Mouse (Mus musculus) layer of hippocampus, adult 9-11 months (tissue): Measurements from ENCODE around the gene Mrpl43.

Experiments
- DNase-seq: peaks from one replicate; pipeline ENCODE4 v3.0.0; 2022

The Mrpl43 gene

GRCm38 (mm10) chr19:45028746-45029145 lies 22.5 kb upstream of the Mrpl43 start:
- DNase-seq, result no peak

DNA sequence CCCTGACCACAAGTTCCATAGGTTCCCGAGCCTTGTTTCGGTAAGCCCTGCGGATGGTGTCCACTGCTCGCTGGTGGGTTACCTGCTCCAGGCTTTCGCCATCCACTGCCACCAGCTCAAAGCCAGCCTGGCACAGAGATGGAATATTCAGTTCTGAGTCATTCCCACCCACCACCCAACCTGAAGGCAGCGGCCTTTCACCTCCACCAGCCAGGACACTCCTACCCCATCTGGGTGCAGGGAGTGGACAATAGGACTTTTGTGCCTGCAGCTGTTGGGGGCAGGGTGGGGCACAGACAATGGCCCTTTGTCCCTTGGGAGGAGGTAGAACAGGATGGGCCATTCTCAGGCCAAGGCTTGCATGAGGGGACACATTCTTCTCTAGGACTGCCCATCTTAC lies 21.6 kb upstream of the Mrpl43 start:
- peak; percentile 76 for DNase-seq

DNA sequence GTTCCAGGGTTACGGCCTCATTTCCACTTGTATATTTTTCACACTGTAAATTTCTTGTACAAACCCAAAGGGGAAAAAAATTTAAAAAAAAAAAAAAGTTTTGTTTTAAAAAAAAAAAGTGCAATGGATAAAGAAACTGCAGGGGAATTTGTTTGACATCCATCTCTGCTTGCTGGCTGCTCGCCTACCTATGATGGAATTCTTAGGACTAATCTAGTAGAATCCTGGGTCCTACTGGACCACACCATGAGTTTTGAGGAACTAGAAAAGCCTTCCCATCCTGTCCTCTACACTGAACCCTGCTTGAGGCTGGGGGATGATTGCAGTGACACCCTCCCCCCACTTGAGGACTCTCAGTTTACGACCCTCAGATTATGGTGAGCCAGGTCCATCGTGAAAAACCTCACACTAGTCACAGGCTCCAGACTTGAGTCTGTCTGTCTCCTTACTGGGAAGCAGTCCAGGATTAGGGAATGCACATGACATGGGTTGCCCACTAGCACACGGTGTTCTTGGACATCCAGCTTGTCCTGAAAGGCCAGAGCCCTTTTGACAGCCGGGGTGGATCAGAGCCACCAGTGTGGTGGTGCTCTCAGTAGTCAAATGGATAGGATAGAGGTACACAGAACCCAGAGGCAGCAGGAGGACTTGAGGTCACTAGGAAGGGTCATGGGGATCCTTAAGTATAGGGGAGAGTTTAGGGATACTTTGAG lies 20.9 kb upstream of the Mrpl43 start:
- peak; percentile 31 for DNase-seq

DNA sequence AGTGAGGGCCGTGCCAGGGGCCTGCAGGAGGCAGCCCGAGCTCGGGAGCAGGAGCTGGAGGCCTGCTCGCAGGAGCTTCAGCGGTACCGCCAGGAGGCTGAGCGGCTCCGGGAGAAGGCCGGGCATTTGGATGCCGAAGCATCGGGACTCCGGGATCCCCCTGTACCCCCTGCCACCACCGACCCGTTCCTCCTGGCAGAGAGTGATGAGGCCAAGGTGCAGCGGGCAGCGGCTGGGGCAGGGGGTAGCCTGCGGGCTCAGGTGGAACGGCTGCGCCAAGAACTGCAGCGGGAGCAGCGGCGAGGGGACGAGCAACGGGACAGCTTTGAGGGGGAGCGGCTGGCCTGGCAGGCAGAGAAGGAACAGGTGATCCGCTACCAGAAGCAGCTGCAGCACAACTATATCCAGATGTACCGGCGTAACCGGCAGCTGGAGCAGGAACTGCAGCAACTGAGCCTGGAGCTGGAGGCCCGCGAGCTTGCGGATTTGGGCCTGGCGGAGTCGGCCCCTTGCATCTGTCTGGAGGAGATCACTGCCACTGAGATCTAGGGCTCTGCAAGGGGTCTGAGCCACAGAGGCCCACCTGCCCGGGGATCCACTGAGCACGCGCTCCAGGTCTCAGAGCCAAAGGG lies 19.8 kb upstream of the Mrpl43 start:
- DNase-seq, result no peak

- DNase-seq, result no peak
Observed at GRCm38 (mm10) chr19:45024775-45025174, 18.5 kb upstream of the Mrpl43 start.

DNA sequence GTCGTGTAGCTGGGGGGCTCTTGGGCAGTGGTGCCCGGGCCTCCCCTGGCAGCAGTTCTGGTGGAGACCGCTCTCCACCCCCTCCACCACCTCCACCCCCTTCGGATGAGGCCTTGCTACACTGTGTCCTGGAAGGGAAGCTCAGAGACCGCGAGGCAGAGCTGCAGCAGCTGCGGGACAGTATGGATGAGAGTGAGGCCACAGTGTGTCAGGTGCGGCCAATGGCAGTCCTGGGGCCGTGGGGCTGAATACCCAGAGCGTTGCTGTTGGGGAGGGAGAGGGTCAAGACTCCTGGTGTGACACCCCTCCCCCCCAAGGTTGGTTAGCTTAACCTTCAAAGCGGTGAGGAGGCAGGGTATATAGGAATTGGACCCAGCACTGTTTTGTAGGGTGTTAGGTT lies 17.8 kb upstream of the Mrpl43 start:
- DNase-seq, result no peak

GRCm38 (mm10) chr19:45021362-45021761 lies 15.1 kb upstream of the Mrpl43 start:
- DNase-seq, result no peak

GRCm38 (mm10) chr19:45020348-45020747 lies 14.1 kb upstream of the Mrpl43 start:
- DNase-seq, result no peak

GRCm38 (mm10) chr19:45018351-45018831 lies 12.1 kb upstream of the Mrpl43 start:
- no peak for DNase-seq

DNA sequence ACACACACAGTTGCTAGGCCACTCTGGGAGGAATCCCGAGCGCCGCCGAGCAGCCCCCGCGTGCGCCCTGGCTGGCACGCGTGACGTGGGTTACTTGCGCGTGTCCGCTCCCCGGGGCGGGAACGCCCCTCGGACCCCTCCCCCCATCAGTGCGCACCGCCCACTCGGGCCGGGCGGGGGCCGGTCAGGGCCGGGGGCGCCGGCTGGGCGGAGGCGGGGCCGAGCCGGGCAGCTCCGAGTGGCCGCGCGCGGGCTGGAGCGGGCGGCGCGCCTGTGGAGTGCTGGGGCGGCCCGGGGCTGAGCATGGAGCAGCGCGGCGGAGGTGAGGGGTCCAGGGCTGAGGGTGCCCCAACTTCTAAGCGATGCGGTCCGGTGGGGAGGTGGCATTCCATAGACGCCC lies 11.7 kb upstream of the Mrpl43 start:
- DNase-seq, result peak; percentile 88

DNA sequence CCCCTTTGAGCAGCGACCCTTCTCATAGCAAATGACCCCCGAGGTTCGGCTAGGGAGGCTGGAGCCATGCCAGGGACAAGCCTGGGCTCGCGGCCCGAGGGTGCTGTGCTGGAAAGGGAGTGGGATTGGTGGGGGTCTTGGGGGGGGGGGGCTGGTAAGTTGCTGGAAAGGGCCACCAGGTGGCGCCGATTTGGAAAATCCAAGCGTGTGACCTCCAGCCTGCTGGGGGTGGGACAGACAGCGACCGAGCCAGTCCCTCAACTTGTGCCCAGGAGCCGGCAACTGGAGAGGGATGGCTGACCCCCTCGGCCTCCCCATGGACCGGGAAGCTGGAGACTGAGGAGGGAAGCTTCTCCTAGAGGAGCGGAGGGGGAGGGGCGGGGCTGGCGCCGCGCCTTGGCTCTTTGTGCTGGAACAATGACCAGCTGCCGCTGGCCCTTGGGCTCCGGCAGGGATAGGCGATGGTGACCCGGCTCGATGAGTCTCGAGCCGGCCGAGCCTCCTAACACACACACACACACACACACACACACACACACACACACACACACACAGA lies 11.1 kb upstream of the Mrpl43 start:
- peak; percentile 87 for DNase-seq

- peak; percentile 82 for DNase-seq
Observed at GRCm38 (mm10) chr19:45016341-45017215, 10.3 kb upstream of the Mrpl43 start.

DNA sequence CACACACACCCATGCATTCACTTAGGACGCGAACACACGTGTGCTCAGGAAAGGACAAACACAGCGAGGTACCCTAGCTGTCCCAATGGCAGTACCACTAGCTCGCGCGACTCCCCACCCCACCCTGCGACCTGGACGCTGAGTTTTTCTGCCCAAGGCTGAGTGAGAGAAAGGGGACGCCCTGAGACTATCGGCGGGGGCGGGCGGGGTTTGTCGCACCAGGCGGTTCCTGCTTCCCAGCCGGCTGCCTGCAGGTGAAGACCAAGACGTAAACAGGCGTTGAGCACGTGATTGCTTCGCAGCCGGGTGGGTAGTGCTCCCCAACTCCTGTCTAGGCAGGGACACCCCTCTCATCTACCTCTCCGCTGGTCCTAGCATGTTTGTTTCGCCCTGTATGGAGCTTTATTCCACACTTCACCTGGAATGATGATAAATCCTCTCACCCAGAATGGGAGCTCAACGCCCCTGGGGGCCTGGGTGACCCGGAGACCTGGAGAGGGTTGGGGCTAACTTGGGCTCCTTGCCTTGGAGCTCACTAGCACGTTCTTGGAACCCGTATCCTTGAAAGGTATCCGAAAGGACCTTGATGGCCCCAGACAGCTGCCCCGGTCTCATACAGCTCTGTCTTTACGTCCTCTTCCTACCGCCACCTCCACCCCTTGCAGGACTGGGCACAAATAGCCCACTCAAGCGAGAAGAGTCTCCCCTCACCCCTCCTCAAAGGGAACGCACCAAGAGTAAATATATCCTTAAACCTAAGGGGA lies 9.5 kb upstream of the Mrpl43 start:
- DNase-seq, result no peak

DNA sequence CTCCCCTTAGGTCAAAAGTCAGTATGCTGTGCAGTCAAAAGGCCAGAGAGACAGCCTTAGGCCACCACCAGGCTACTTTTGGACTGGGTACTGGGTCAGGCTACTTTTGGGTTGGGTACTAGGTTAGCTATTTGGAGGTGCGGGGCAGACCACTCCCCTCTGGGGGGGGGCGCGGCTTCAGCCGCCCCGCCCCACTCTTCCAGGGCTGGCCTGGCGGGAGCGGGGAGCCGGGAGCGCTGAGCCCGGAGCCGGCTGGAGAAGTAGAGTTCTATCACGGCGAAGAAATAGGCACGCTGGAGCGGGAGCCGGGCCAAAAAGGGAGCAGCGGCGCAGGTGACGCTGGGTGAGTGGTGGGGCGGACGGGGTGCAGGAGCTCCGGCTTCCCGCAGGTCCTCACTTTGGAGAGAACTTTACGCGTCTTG lies 8.8 kb upstream of the Mrpl43 start:
- no peak for DNase-seq

DNA sequence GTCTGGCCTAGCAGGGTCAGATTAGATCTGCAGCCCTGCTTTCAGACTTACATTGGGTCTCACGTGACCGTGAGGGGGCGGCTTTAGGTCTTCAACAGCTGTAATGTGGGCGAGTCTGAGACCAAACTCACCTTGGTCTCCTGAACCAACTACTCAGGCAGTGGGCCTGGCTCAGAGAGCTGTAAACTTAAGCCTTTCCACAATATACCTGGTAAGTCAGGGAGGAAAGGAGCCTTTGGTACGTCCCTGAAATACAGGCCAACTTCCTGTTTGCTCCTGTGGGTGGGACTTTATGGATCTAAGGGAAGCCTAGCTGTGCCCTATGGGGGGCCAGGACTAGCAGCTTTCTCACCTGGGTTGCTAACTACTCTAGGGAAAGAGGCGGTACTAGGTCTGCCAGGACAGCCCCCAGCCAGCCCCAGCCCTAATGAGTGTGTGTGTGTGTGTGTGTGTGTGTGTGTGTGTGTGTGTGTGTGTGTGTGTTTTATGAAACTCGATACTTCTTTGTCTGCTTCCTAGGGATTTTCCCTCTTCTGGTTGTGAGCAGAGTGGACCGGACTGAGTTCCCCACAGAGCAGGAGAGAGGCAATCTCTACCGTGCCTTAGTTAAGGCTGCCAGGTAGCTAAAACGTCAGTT lies 8.2 kb upstream of the Mrpl43 start, which contains the start of gene Lzts2:
Lzts2 (plus strand) TSS at position 80 of the 637 bp plus-strand sequence.
- DNase-seq, result no peak

GRCm38 (mm10) chr19:45013581-45014225 lies 7.5 kb upstream of the Mrpl43 start:
- DNase-seq, result no peak

DNA sequence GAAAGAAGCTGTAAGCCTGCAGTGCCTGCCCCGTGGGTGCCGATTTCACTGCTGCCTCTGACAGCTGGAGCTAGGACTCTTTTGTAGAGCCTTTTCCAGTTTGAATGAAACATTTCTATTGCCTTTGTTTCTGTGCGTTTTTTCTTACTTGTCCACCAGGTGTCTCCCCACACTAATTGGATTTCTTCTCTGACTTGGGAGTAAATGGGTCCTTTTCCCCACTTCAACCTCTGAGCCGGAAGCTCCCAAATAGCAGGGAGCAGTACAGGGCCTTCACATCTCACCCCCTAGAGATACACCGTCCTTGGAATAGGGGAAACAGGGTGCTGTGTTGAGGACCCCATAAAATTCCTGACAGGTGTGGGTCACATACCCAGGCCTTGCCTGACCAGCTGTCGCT lies 6.4 kb upstream of the Mrpl43 start:
- no peak for DNase-seq

DNA sequence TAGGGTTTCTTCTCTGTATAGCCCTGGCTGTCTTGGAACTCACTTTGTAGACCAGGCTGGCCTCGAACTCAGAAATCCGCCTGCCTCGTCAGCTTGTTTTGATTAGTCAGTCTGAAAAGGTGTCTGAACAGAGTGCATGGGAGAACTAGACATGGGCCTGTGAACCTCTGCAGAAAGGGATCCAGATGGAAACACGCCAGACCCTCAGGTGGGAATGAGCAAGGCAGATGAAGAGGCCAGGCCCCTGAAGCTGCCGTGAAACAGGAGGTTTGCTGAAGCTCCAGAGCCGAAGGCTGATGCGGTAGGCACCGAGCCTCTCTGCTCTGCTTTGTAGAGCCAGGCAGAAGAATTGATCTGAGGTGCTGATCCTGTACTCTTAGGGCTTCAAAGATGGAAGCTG lies 6.0 kb upstream of the Mrpl43 start:
- DNase-seq, result no peak

DNA sequence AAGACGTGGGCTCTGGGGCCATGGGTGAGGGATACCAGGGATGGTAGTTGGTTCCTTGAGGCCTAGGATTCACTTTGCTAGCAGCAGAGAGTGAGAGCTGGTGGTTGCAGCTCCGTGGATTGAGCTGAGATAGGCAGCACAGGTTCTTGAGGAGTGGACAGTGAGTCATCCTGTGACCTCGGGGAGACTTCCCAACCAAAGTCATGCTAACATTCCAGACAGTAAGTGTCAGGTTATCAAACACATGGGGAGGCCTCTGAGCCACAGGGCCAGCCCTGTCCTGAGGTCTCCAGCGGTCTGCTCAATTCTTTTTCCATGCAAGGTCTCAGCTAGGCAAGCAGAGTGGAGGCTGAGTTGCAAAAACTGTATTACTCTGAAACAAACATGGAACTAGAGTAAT lies 4.4 kb upstream of the Mrpl43 start:
- DNase-seq, result no peak

- DNase-seq, result no peak
Observed at GRCm38 (mm10) chr19:45007425-45008191, 1.4 kb upstream of the Mrpl43 start.

GRCm38 (mm10) chr19:45007021-45007420 lies 779 bp upstream of the Mrpl43 start:
- DNase-seq, result no peak
